Mouse (Mus musculus): ENCODE measurements around the gene Nav2. TPM values are rescaled to one million over a fixed set of nuclear protein-coding genes. Genes with fewer than 3 reads are reported as not detected.

The Nav2 gene
- polyA plus RNA-seq, 1 experiment from 2014 or later: 2.8 TPM

GRCm38 (mm10) chr7:49451240-49451639, 542.7 kb downstream of the Nav2 start:
- H3K36me3 ChIP-seq: peaks cover 5% of the 10 kb centered on the region
- no peaks in the 10 kb centered on the region; the same call in 1 of the 2 replicates for H3K27me3 ChIP-seq (replicated peaks)
- WGBS (ENCODE audit: insufficient replicate concordance): 61% methylated on average over 10 of the region's 10 CpGs
- H3K4me1 ChIP-seq: 0 out of 2 replicates have a peak, but pooled peaks cover 12% of the 10 kb centered on the region
- no peak overlapping the region for H3K9ac ChIP-seq
- no peaks in the 10 kb centered on the region for H3K9me3 ChIP-seq (replicated peaks)
- 0 out of 2 replicates have a peak overlapping the region, but pooled peaks have one; percentile 11 for H3K4me3 ChIP-seq
- peak overlapping the region; percentile 44 for H3K4me2 ChIP-seq
- no peak for ATAC-seq
- H3K27ac ChIP-seq: peak overlapping the region; percentile 40; the same call in 1 of the 2 replicates

DNA sequence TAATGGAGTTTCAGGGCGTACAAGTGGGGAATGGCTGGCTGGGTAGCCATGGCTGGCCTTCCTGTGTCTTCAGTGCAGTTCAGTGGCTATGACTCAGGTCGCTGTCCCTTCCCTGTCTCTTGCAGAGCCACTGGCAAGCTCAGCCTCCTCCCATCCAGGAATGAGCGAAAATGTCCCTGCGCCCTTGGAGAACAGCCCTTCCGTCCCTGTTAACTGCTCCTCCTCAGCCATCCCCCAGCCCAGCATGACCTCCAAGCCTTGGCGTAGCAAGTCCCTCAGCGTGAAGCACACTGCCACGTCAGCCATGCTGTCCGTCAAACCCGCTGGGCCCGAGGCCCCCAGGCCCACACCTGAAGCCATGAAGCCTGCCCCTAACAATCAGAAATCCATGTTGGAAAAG, 543.8 kb downstream of the Nav2 start:
- Histone ChIP-seq H3K4me2 (no peak overlapping the region), H3K9ac (no peak overlapping the region), H3K4me1 (0 out of 2 replicates have a peak, but pooled peaks cover 12% of the 10 kb centered on the region)

DNA sequence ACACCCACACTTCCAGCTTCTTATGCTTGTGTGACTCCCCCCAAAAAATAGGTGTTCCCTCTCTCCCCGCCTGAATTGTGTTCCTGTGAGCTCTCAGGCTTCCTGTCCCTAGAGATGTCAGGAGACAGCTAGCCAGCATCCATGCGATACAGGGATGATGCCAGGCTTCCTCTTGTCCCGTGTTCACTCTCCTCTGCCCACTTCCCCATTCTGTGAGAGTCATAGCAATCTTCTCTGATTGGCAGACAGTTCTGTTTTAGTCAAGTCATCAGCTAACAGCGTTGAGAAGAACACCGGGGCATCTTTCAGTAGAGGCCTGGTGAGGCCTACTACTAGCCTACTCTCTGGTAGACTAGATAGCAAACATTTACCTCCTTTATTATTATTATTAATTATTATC, 546.1 kb downstream of the Nav2 start:
- H3K27ac ChIP-seq: no peak overlapping the region
- H3K4me1 ChIP-seq: 0 out of 2 replicates have a peak, but pooled peaks cover 12% of the 10 kb centered on the region
- WGBS (ENCODE audit: insufficient replicate concordance): 31% methylated on average over 5 of the region's 5 CpGs
- no peaks in the 10 kb centered on the region; the same call in 1 of the 2 replicates for H3K27me3 ChIP-seq (replicated peaks)
- no peak overlapping the region for H3K4me3 ChIP-seq
- peaks cover 5% of the 10 kb centered on the region for H3K36me3 ChIP-seq
- H3K9ac ChIP-seq: no peak overlapping the region
- ATAC-seq: no peak
- no peaks in the 10 kb centered on the region for H3K9me3 ChIP-seq (replicated peaks)
- no peak overlapping the region for H3K4me2 ChIP-seq

More for the DNA sequence above, 543.8 kb downstream of the Nav2 start:
- Histone ChIP-seq H3K9me3 (replicated peaks) (no peaks in the 10 kb centered on the region), H3K27ac (no peak overlapping the region), H3K27me3 (replicated peaks) (no peaks in the 10 kb centered on the region; the same call in 1 of the 2 replicates), H3K36me3 (peaks cover 5% of the 10 kb centered on the region), H3K4me3 (no peak overlapping the region)
- WGBS (ENCODE audit: insufficient replicate concordance): 65% methylated on average over 11 of the region's 11 CpGs
- no peak for ATAC-seq

- peaks cover 5% of the 10 kb centered on the region for H3K36me3 ChIP-seq
- WGBS (ENCODE audit: insufficient replicate concordance): 38% methylated on average over 2 of the region's 2 CpGs
- no peaks in the 10 kb centered on the region; the same call in 1 of the 2 replicates for H3K27me3 ChIP-seq (replicated peaks)
- H3K4me3 ChIP-seq: no peak overlapping the region
- H3K27ac ChIP-seq: no peak overlapping the region
- no peak overlapping the region for H3K4me2 ChIP-seq
- H3K9me3 ChIP-seq (replicated peaks): no peaks in the 10 kb centered on the region
- no peak for ATAC-seq
- H3K4me1 ChIP-seq: 0 out of 2 replicates have a peak, but pooled peaks cover 7% of the 10 kb centered on the region
- no peak overlapping the region for H3K9ac ChIP-seq
These were observed 547.6 kb downstream of the Nav2 start for GRCm38 (mm10) chr7:49456148-49456547.

DNA sequence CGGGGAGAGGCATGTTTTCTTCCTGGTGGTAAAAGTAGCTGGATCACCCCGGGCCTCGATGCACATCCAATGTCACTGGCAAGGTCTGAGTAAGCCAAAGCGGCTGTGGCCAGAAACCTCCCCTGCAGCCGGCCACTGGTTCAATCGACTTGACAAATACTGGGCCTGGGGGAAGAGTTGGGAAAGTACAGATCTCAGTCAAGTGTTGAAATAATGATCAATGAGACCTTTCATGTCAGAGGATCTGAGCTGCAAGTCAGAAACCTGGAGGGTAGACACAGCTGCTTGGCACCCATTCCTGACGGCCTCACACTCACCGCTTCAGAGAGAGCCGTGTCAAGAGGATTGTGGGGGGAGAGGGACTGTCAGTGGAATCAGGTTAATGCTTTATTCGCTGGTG, 548.9 kb downstream of the Nav2 start:
- 61% methylated on average over 10 of the region's 10 CpGs for WGBS (ENCODE audit: insufficient replicate concordance)
- Histone ChIP-seq H3K27me3 (replicated peaks) (no peaks in the 10 kb centered on the region), H3K36me3 (peaks cover 5% of the 10 kb centered on the region), H3K9ac (no peak overlapping the region), H3K4me2 (no peak overlapping the region), H3K4me3 (no peak overlapping the region), H3K4me1 (0 out of 2 replicates have a peak, but pooled peaks cover 1% of the 10 kb centered on the region), H3K9me3 (replicated peaks) (no peaks in the 10 kb centered on the region), H3K27ac (0 out of 2 replicates have a peak overlapping the region, but pooled peaks have one; percentile 1)
- peak; percentile 64; the same call in 1 of the 2 replicates for ATAC-seq

DNA sequence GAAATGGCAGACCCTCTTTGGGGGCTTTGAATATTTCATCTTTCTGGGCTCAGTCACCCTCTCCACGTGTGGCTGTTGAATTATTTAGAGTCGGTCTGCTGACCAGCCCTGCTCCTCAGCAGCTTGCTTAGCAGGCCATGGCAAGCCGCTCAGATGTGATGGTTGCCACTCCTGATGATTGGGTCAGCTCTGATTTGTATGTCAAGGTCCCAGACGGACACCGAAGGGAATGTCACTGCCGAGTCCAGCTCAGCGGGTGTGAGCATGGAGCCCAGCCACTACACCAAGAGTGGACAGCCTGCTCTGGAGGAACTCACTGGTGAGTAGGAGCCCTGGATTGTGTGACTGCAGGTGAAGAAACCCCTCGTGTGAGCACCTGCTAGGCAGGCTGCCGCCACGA, 549.4 kb downstream of the Nav2 start:
- H3K4me3 ChIP-seq: no peak overlapping the region
- H3K36me3 ChIP-seq: peaks cover 5% of the 10 kb centered on the region
- 68% methylated on average over 10 of the region's 10 CpGs for WGBS (ENCODE audit: insufficient replicate concordance)
- no peak overlapping the region for H3K4me2 ChIP-seq
- peak; percentile 44; the same call in 1 of the 2 replicates for ATAC-seq
- no peaks in the 10 kb centered on the region for H3K4me1 ChIP-seq
- no peaks in the 10 kb centered on the region for H3K9me3 ChIP-seq (replicated peaks)
- no peaks in the 10 kb centered on the region for H3K27me3 ChIP-seq (replicated peaks)
- H3K9ac ChIP-seq: no peak overlapping the region
- 0 out of 2 replicates have a peak overlapping the region, but pooled peaks have one; percentile 1 for H3K27ac ChIP-seq

DNA sequence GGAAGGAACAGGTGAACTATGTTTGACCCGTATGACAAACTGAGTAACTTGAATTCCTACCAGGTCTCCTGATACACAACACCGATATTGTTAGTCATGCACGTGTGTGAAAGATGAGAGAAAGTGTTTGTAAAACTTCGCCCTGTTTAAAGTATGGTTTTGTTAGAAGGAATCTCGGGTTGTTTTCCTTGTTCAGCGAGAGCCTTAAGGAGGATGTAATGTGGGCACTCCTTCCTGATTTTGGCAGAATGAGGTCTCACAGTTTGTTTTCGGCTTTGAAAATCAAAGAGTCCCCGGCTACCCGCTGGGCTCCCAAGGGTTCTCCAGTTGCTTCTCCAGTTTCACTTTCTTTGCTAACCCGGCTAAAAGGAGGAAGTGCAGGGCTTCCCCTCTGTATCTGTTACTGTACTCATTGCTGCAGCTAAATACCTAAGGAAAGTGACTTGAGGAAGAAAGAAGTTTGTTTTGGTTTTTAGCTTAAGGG, 553.9 kb downstream of the Nav2 start:
- Histone ChIP-seq H3K9me3 (replicated peaks) (no peaks in the 10 kb centered on the region), H3K9ac (no peak overlapping the region)

DNA sequence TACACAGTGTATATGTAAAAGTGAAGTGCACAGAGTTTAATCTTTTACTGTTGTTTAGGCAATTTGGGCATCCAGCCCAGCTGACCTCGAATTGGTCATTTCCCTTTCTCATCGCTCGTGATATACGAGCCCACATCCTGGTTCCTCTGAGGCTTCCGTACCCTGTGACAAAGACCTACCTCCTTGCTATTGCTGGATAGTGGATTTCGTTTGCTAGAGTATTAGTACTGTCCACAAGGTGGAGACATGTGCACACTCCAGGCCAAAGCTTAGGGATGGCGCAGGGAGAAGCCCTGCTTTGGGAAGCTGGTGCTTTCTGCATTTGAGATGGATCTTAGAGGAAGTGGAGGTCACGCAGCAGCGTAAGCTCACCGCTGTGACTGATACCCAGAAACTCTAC, 559.3 kb downstream of the Nav2 start:
- no peak overlapping the region for H3K4me2 ChIP-seq
- no peaks in the 10 kb centered on the region for H3K27me3 ChIP-seq (replicated peaks)
- H3K36me3 ChIP-seq: no peaks in the 10 kb centered on the region
- no peak overlapping the region for H3K4me3 ChIP-seq
- H3K9me3 ChIP-seq (replicated peaks): no peaks in the 10 kb centered on the region
- no peaks in the 10 kb centered on the region for H3K4me1 ChIP-seq
- no peak overlapping the region for H3K27ac ChIP-seq
- peak; percentile 34; the same call in 1 of the 2 replicates for ATAC-seq
- H3K9ac ChIP-seq: no peak overlapping the region
- WGBS (ENCODE audit: insufficient replicate concordance): 16% methylated on average over 10 of the region's 10 CpGs

More for the DNA sequence above, 553.9 kb downstream of the Nav2 start:
- Histone ChIP-seq H3K4me3 (peak overlapping the region; percentile 26), H3K36me3 (no peaks in the 10 kb centered on the region), H3K4me2 (peak overlapping the region; percentile 47), H3K27me3 (replicated peaks) (no peaks in the 10 kb centered on the region), H3K27ac (no peak overlapping the region), H3K4me1 (no peaks in the 10 kb centered on the region)
- 6% methylated on average over 10 of the region's 10 CpGs for WGBS (ENCODE audit: insufficient replicate concordance)
- no peak for ATAC-seq

DNA sequence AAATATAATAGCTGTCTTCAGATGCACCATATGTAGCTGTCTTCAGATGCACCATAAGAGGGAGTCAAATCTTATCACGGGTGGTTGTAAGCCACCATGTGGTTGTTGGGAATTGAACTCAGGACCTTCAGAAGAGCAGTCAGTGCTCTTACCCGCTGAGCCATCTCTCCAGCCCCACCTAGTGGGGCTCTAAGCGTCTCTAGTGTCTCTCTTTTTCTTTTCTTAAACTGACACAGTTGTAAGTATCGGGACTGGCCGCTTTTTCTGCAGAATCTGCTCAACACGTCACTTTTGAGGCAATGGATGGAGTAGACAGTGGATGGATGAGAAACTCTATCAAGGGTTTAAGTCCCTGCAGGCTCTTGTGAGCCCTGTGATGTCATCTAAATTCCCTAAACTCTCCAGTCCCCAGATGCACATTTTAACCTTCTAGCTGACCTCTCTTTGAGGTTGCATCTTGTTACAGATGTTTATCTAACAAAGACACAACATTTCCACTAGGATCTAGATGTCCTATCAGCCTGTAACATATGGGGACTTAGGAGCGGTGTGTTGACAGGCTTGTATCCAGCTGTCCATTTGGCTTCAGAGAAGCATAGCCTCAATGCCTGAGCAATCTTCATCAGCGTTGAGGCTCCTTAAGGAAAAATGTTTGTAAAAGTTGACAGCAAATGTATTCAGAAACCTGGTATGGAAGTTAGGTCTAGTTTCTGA, 560.1 kb downstream of the Nav2 start:
- no peak overlapping the region for H3K4me2 ChIP-seq
- H3K4me3 ChIP-seq: no peak overlapping the region
- no peak overlapping the region for H3K9ac ChIP-seq
- no peaks in the 10 kb centered on the region for H3K9me3 ChIP-seq (replicated peaks)
- no peak for ATAC-seq
- no peaks in the 10 kb centered on the region for H3K27me3 ChIP-seq (replicated peaks)
- WGBS (ENCODE audit: insufficient replicate concordance): 48% methylated on average over 8 of the region's 8 CpGs
- no peaks in the 10 kb centered on the region for H3K4me1 ChIP-seq
- no peak overlapping the region for H3K27ac ChIP-seq
- no peaks in the 10 kb centered on the region for H3K36me3 ChIP-seq

GRCm38 (mm10) chr7:49471278-49471677, 562.8 kb downstream of the Nav2 start:
- H3K9ac ChIP-seq: no peak overlapping the region
- no peaks in the 10 kb centered on the region for H3K36me3 ChIP-seq
- WGBS (ENCODE audit: insufficient replicate concordance): 45% methylated on average over 3 of the region's 3 CpGs
- no peaks in the 10 kb centered on the region for H3K27me3 ChIP-seq (replicated peaks)
- no peaks in the 10 kb centered on the region for H3K9me3 ChIP-seq (replicated peaks)
- no peaks in the 10 kb centered on the region for H3K4me1 ChIP-seq
- H3K27ac ChIP-seq: no peak overlapping the region
- no peak overlapping the region for H3K4me2 ChIP-seq
- H3K4me3 ChIP-seq: no peak overlapping the region
- ATAC-seq: no peak

DNA sequence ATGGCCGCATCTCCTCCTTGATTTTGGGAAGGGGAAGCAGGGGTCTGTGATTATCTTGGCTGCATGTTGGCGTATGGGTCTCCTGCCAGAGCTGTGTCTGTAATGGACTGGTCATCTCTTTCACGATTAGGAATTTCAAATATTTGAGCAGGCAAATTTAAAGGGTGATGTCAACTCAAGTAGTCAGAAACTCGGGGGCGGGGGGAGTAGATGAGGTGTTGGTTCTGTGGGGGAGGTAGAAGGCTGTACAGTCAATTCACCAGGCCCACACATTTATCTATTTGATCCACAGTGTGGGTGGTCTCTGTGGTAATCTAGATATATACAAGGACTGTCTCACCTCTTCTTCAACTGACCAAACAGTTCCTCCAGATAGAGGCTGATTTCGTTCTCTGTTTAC, 566.8 kb downstream of the Nav2 start:
- Histone ChIP-seq H3K4me2 (no peak overlapping the region), H3K9ac (no peak overlapping the region), H3K27ac (no peak overlapping the region), H3K4me1 (0 out of 2 replicates have a peak, but pooled peaks cover 10% of the 10 kb centered on the region), H3K36me3 (no peaks in the 10 kb centered on the region), H3K4me3 (no peak overlapping the region), H3K27me3 (replicated peaks) (no peaks in the 10 kb centered on the region), H3K9me3 (replicated peaks) (no peaks in the 10 kb centered on the region)
- no peak for ATAC-seq
- WGBS (ENCODE audit: insufficient replicate concordance): 55% methylated on average over 6 of the region's 6 CpGs

DNA sequence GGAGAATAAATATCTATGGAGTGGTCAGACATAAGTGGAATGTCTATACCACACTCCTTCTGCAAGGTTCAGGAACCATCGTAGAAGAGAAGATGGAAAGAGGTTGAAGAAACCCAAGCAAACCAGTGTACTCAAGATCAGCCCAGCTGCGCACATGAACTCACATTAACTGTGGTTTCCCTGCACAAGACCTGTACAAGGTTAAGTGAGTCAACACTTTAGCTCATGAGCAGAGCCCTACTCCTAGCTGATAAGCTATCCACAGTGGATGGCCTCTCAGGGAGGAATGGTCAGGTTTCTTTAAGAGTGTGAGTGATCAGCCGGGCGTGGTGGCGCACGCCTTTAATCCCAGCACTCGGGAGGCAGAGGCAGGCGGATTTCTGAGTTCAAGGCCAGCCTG, 567.6 kb downstream of the Nav2 start:
- no peak for ATAC-seq
- Histone ChIP-seq H3K27me3 (replicated peaks) (no peaks in the 10 kb centered on the region), H3K4me3 (no peak overlapping the region), H3K27ac (no peak overlapping the region), H3K4me2 (no peak overlapping the region), H3K9me3 (replicated peaks) (no peaks in the 10 kb centered on the region), H3K9ac (no peak overlapping the region), H3K4me1 (0 out of 2 replicates have a peak, but pooled peaks cover 10% of the 10 kb centered on the region), H3K36me3 (no peaks in the 10 kb centered on the region)
- WGBS (ENCODE audit: insufficient replicate concordance): 81% methylated on average over 8 of the region's 8 CpGs

Measured in liver, embryonic 12.5 days (tissue).